Mouse (Mus musculus): Measurements from ENCODE around the gene Gsta4.

GRCm38 (mm10) chr9:78185686-78186085 lies 3.1 kb downstream of the Gsta4 start:
- TF ChIP-seq POLR2A (IDR thresholded peaks at IDR 0.05; ENCODE audit: low read depth, low read length), result no peak
- no peak for TF ChIP-seq CTCF (IDR thresholded peaks at IDR 0.05; ENCODE audit: extremely low read depth, insufficient read depth, insufficient read length, insufficient replicate concordance)

Data from spleen, adult 2 months (tissue).